Mouse (Mus musculus) bone marrow macrophage, adult 2 months (primary cell): ENCODE data around the gene Msln.

Experiments used
- CTCF ChIP-seq: IDR thresholded peaks from 2 replicates; pipeline ENCODE4 v1.5.1; 2012; ENCODE audit warnings: low read depth, mild to moderate bottlenecking, low read length, moderate library complexity
- POLR2A ChIP-seq: IDR thresholded peaks from 2 replicates; pipeline ENCODE4 v1.6.1; 2012; ENCODE audit warnings: mild to moderate bottlenecking, low read depth, low read length, borderline replicate concordance

DNA sequence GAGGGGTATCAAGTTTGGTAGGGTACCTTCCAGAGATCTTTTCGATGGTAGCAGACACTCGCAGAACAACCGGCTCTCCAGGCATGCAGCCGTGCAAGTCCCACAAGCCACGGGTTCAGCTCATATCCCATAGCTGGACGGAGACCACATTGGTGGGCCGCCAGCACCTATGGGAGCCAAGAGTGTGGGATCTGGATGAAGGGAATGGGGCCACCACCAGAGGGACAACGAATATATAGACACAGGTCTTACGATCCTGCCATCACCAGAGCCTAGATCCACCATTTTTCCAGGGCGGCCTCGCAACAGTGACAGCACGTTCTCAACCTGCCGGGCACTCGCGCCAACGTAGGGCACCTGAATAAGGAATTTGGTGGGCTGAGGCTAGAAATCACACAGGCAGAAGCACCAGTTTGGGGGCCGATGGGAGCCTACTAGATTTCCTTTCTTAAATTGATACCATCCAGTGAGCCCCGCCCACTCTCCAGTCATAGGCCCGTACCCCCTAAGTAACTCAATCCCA is 37.2 kb upstream of the Msln start:
- no peak for TF ChIP-seq CTCF
- no peak for TF ChIP-seq POLR2A
